Mouse (Mus musculus) kidney, embryonic 14.5 days (tissue): Measurements from ENCODE around the gene Prdm2. TPM values are rescaled to one million over a fixed set of nuclear protein-coding genes. Genes with fewer than 3 reads are reported as not detected.

Source experiments
- ATAC-seq: fragments of 200-750 bp; cut with Nextera tagmentation; 2 replicates; pipeline ENCODE4 v1.8.0; 2017; ENCODE audit warnings: moderate number of reproducible peaks, mild to moderate bottlenecking, moderate TSS enrichment, moderate library complexity; ENCODE audit not compliant: low FRiP score, low TSS enrichment
- H3K27ac ChIP-seq: fragments of 300-500 bp; sonication (generic); 2 replicates; pipeline ENCODE4 v1.5.1; 2014; ENCODE audit warnings: low read depth, mild to moderate bottlenecking, low read length, moderate library complexity, mixed read lengths
- H3K27me3 ChIP-seq: fragments of 300-500 bp; sonication (generic); 2 replicates; pipeline ENCODE4 v1.6.1; 2014; ENCODE audit warnings: mild to moderate bottlenecking, low read length; ENCODE audit not compliant: control insufficient read depth, insufficient read depth
- H3K36me3 ChIP-seq: fragments of 300-500 bp; sonication (generic); 2 replicates; pipeline ENCODE4 v1.6.1; 2014; ENCODE audit warnings: low read length, mixed read lengths; ENCODE audit not compliant: control insufficient read depth, insufficient read depth
- H3K4me1 ChIP-seq: fragments of 300-500 bp; sonication (generic); 2 replicates; pipeline ENCODE4 v1.6.1; 2014; ENCODE audit warnings: low read length, mixed read lengths; ENCODE audit not compliant: control insufficient read depth, insufficient read depth
- H3K4me2 ChIP-seq: fragments of 300-500 bp; sonication (generic); replicated peaks from 2 replicates; pipeline ENCODE4 v1.6.1; 2014; ENCODE audit warnings: low read depth, mild to moderate bottlenecking, low read length
- H3K4me3 ChIP-seq: fragments of 300-500 bp; sonication (generic); 2 replicates; pipeline ENCODE4 v1.5.1; 2014; ENCODE audit warnings: mild to moderate bottlenecking, low read length
- H3K9ac ChIP-seq: fragments of 300-500 bp; sonication (generic); 2 replicates; pipeline ENCODE4 v1.6.1; 2014; ENCODE audit warnings: low read depth, mild to moderate bottlenecking, low read length, moderate library complexity
- H3K9me3 ChIP-seq: fragments of 300-500 bp; sonication (generic); 2 replicates; pipeline ENCODE4 v1.6.1; 2016; ENCODE audit warnings: low read length; ENCODE audit not compliant: control insufficient read depth
- WGBS: fragments of 180-500 bp; shearing (Covaris S2); extraction: QIAGEN DNeasy Blood & Tissue Kit; methylation state at CpG from one replicate; pipeline ENCODE4 v1.1.7; 2014; 5-methylcytosine and 5-hydroxymethylcytosine counted together
- polyA plus RNA-seq: library from polyadenylated mRNA; unstranded; fragments of >200 nt; fragmentation: Nextera tagmentation; extraction: Ambion mirVana; gene quantifications from 2 replicates; pipeline ENCODE4 v1.2.1, GENCODE M21; 2014

Prdm2 gene
- polyA plus RNA-seq, 1 experiment from 2014 or later = 15.8 TPM

- no peak overlapping the region for H3K9ac ChIP-seq
- 39% methylated on average over 4 of the region's 4 CpGs for WGBS
- no peak overlapping the region for H3K4me3 ChIP-seq
- peaks cover 16% of the 10 kb centered on the region; the same call in 1 of the 2 replicates for H3K36me3 ChIP-seq
- no peaks in the 10 kb centered on the region for H3K9me3 ChIP-seq
- no peaks in the 10 kb centered on the region for H3K27me3 ChIP-seq
- H3K27ac ChIP-seq = no peak overlapping the region
- no peak for ATAC-seq
- no peak overlapping the region for H3K4me2 ChIP-seq
- H3K4me1 ChIP-seq = no peaks in the 10 kb centered on the region
Measured at GRCm38 (mm10) chr4:143171600-143172290, 41.0 kb downstream of the Prdm2 start.

GRCm38 (mm10) chr4:143170290-143170689 is 42.5 kb downstream of the Prdm2 start:
- no peak overlapping the region for H3K27ac ChIP-seq
- peaks cover 16% of the 10 kb centered on the region; the same call in 1 of the 2 replicates for H3K36me3 ChIP-seq
- WGBS = 89% methylated on average over 2 of the region's 2 CpGs
- no peaks in the 10 kb centered on the region for H3K9me3 ChIP-seq
- H3K4me1 ChIP-seq = no peaks in the 10 kb centered on the region
- no peak overlapping the region for H3K9ac ChIP-seq
- ATAC-seq = no peak
- H3K4me2 ChIP-seq = no peak overlapping the region
- no peak overlapping the region for H3K4me3 ChIP-seq
- no peaks in the 10 kb centered on the region for H3K27me3 ChIP-seq

- Histone ChIP-seq H3K9ac (no peak overlapping the region), H3K4me1 (no peaks in the 10 kb centered on the region), H3K4me2 (no peak overlapping the region), H3K36me3 (peaks cover 16% of the 10 kb centered on the region; the same call in 1 of the 2 replicates), H3K27ac (no peak overlapping the region), H3K9me3 (no peaks in the 10 kb centered on the region), H3K4me3 (no peak overlapping the region), H3K27me3 (no peaks in the 10 kb centered on the region)
- no peak for ATAC-seq
- 81% methylated on average over 3 of the region's 3 CpGs for WGBS
Measured at GRCm38 (mm10) chr4:143168093-143168492, 44.7 kb downstream of the Prdm2 start.

- Histone ChIP-seq H3K4me3 (peak overlapping the region; percentile 76), H3K36me3 (no peaks in the 10 kb centered on the region), H3K9me3 (no peaks in the 10 kb centered on the region), H3K9ac (peak overlapping the region; percentile 88), H3K4me2 (peak overlapping the region; percentile 65), H3K27ac (peak overlapping the region; percentile 95), H3K27me3 (no peaks in the 10 kb centered on the region), H3K4me1 (peaks cover 12% of the 10 kb centered on the region)
- under 1% methylated on average over 91 of the region's 102 CpGs for WGBS
- ATAC-seq = peak; percentile 100
Measured at GRCm38 (mm10) chr4:143161619-143162479, 50.9 kb downstream of the Prdm2 start.

DNA sequence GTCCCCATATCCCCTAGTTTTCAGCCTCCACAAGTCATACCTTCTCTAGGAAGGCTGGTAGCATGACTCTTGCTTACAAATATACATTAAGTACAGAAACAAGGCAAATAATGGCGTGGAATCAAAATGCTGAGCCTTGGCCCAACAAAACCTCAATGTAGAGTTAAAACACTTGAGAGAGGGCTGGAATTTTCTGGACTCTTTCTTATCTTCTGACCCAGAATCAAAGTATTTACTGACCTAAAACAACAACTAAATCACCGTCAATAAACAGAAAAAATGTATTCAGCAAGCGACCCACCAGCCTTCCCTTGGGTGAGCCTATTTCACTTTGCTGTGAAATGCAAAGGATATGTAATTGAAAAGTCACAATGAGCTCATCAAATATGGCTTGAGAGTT is 52.0 kb downstream of the Prdm2 start:
- no peaks in the 10 kb centered on the region for H3K27me3 ChIP-seq
- no peak for ATAC-seq
- peak overlapping the region; percentile 88; the same call in 1 of the 2 replicates for H3K9ac ChIP-seq
- no peaks in the 10 kb centered on the region for H3K36me3 ChIP-seq
- peak overlapping the region; percentile 76 for H3K4me3 ChIP-seq
- H3K27ac ChIP-seq = peak overlapping the region; percentile 95; the same call in 1 of the 2 replicates
- WGBS = 48% methylated on average over 3 of the region's 3 CpGs
- H3K9me3 ChIP-seq = no peaks in the 10 kb centered on the region
- H3K4me1 ChIP-seq = peaks cover 12% of the 10 kb centered on the region
- H3K4me2 ChIP-seq = peak overlapping the region; percentile 65

- 77% methylated on average over 2 of the region's 2 CpGs for WGBS
Measured at GRCm38 (mm10) chr4:143159336-143159735, 53.5 kb downstream of the Prdm2 start.

DNA sequence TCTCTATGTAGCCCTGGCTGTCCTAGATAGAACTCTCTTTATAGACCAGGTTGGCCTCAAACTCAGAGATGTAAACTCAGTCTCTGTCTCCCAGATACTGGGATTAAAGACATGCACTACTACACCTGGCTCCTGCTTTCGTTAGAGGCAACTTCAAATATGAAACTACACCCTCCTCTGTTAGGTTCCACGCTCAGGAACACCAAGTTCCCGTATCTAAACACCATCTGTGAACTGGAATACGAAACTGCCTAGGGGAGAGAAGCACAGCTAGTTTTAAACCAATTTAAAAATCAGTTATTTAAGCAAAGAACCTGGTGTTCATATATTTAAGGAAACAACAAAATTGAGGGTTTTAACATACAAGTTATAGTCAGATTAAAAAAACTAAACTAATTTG is 56.9 kb downstream of the Prdm2 start:
- no peak for ATAC-seq
- Histone ChIP-seq H3K27ac (no peak overlapping the region), H3K4me2 (no peak overlapping the region), H3K4me3 (no peak overlapping the region), H3K9me3 (no peaks in the 10 kb centered on the region), H3K36me3 (no peaks in the 10 kb centered on the region), H3K9ac (no peak overlapping the region), H3K4me1 (peaks cover 22% of the 10 kb centered on the region), H3K27me3 (no peaks in the 10 kb centered on the region)
- 64% methylated on average over 4 of the region's 4 CpGs for WGBS

More at GRCm38 (mm10) chr4:143159336-143159735, 53.5 kb downstream of the Prdm2 start:
- no peaks in the 10 kb centered on the region for H3K9me3 ChIP-seq
- no peaks in the 10 kb centered on the region for H3K27me3 ChIP-seq
- H3K9ac ChIP-seq = no peak overlapping the region
- H3K4me3 ChIP-seq = no peak overlapping the region
- H3K4me2 ChIP-seq = no peak overlapping the region
- no peak for ATAC-seq
- peaks cover 19% of the 10 kb centered on the region for H3K4me1 ChIP-seq
- no peaks in the 10 kb centered on the region for H3K36me3 ChIP-seq
- H3K27ac ChIP-seq = no peak overlapping the region

- Histone ChIP-seq H3K4me1 (peaks cover 18% of the 10 kb centered on the region), H3K36me3 (no peaks in the 10 kb centered on the region), H3K27me3 (no peaks in the 10 kb centered on the region), H3K27ac (no peak overlapping the region), H3K4me2 (no peak overlapping the region), H3K9ac (no peak overlapping the region), H3K4me3 (no peak overlapping the region), H3K9me3 (no peaks in the 10 kb centered on the region)
- 65% methylated on average over 4 of the region's 4 CpGs for WGBS
- no peak for ATAC-seq
Measured at GRCm38 (mm10) chr4:143155036-143155435, 57.8 kb downstream of the Prdm2 start.

DNA sequence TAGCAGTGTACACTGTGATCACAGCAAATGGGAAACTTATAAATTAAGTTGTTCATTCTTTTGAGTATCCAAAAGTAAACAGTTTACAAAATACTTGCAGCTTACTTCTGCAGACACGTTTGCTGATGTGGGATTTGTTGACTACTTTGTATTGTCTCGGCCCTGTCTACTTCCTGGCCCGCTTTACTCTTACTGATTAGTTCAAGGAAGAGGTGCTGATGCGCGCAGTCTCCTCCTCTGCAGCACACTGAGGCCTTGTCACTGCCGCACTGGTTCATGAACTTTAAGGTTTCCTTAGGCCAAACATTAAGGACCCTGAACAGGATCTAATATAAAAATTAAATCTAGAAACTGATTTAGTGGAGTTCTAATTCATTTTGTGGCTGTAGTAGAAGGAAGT is 58.2 kb downstream of the Prdm2 start:
- H3K9ac ChIP-seq = no peak overlapping the region
- H3K4me3 ChIP-seq = no peak overlapping the region
- peaks cover 18% of the 10 kb centered on the region for H3K4me1 ChIP-seq
- H3K27me3 ChIP-seq = no peaks in the 10 kb centered on the region
- 57% methylated on average over 6 of the region's 6 CpGs for WGBS
- ATAC-seq = no peak
- H3K9me3 ChIP-seq = no peaks in the 10 kb centered on the region
- H3K36me3 ChIP-seq = no peaks in the 10 kb centered on the region
- H3K4me2 ChIP-seq = no peak overlapping the region
- no peak overlapping the region for H3K27ac ChIP-seq
